Mouse (Mus musculus) layer of hippocampus, adult 18-20 months (tissue): ENCODE measurements around the gene Heyl. TPM values are rescaled to one million over a fixed set of nuclear protein-coding genes. Genes with fewer than 3 reads are reported as not detected.

ENCODE experiments used
- DNase-seq, 2 experiments: peaks; one replicate each; pipeline ENCODE4 v3.0.0; 2022; ENCODE audit warnings: low spot score in 2 of 2
- long read RNA-seq: library from polyadenylated mRNA; stranded (forward); transcript quantifications from one replicate; pipeline ENCODE4 v2.0.0, GENCODE M21; 2021
- total RNA-seq, 2 experiments: library from RNA; stranded (reverse); gene quantifications; 2 replicates each; pipeline ENCODE4 v1.2.3; 2021

Heyl gene
- total RNA-seq = 1 to 10 TPM; 1.7 to 2.7 TPM
- long read RNA-seq, full-length matches to known transcripts = 6 of 6 reads
- long read RNA-seq, partial matches to known transcripts = 0 of 6 reads
- long read RNA-seq, other reads (novel, unspliced or antisense) = 0 of 6 reads

DNA sequence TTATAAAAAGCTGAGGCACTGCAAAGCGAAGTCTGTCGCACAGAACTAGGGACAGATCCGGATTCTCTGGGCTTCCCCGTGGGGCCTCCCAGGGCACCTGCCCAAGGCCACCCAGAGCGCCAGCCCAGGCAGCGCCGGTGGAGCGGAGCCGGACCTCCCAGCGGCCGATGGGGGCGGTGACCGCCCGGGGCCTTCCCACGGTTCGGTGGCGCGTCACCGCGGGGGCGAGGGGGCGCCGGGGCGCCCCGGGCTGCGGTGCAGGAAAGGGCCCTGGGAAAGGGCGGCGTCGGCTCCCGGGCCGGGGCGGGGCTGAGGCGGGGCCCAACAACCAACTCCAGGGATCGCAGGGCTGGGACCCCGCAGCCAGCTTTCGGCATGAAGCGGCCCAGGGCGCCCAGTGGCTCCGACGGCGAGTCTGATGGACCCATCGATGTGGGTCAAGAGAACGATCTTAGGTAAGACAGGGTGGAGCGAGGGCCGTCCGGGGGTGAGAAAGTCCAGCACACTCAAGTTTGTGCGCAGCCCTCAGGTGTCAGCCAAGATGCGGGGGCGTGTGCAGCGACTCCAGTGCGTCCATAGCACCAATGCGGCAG, at the start of gene Heyl:
TSS of gene Heyl (plus strand) at position 65 of the 593 bp plus-strand sequence.
- no peak for DNase-seq

- peak in 1 of 2 experiments; percentile 72 for DNase-seq
These were observed 48.5 kb upstream of the Heyl start for GRCm38 (mm10) chr4:123184816-123185215.

- DNase-seq = peak in 1 of 2 experiments; percentile 61
These were observed 41.0 kb upstream of the Heyl start for GRCm38 (mm10) chr4:123192336-123192735.

GRCm38 (mm10) chr4:123193791-123194190, 39.6 kb upstream of the Heyl start:
- no peak for DNase-seq

DNA sequence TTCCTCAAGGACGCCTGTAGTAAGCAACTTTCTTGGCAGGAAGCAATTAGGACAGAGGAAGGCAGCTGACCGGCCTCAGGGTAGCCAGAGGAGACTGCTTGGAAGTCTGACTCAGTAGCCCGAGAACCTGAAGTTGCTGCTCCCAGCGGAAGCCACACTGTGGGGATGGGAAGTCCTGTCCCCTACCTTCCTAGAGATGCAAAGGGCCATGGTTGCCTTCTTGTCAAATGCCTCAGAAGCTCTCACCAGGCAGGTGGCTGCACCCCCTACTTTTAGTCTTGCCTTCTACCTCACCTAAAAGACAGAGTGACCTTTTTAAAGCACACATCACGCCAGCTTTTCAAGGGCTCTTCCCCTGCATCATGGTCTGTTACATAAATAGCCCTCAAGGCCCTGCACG, 36.7 kb upstream of the Heyl start:
- DNase-seq = no peak

DNA sequence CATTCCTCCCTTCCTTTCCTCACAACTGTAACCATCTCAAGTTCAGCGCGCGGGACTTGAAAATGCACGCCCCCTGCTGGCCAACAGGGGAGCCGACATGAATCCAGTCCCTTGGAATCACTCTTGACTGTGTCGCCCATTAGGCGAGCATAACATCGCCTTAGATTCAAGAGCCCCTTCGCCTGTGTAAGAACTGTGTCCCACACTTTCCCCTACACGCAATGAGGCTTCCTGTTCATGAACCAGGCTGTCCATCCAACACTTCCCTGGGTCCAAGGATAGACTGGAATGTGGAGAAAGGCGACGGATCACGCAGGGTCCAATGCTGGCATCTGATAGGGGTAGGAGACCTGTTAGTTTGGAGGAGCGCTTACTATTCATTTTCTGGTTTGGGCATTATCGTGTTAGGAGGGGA, 32.6 kb upstream of the Heyl start:
- DNase-seq = peak in 1 of 2 experiments; percentile 75

DNA sequence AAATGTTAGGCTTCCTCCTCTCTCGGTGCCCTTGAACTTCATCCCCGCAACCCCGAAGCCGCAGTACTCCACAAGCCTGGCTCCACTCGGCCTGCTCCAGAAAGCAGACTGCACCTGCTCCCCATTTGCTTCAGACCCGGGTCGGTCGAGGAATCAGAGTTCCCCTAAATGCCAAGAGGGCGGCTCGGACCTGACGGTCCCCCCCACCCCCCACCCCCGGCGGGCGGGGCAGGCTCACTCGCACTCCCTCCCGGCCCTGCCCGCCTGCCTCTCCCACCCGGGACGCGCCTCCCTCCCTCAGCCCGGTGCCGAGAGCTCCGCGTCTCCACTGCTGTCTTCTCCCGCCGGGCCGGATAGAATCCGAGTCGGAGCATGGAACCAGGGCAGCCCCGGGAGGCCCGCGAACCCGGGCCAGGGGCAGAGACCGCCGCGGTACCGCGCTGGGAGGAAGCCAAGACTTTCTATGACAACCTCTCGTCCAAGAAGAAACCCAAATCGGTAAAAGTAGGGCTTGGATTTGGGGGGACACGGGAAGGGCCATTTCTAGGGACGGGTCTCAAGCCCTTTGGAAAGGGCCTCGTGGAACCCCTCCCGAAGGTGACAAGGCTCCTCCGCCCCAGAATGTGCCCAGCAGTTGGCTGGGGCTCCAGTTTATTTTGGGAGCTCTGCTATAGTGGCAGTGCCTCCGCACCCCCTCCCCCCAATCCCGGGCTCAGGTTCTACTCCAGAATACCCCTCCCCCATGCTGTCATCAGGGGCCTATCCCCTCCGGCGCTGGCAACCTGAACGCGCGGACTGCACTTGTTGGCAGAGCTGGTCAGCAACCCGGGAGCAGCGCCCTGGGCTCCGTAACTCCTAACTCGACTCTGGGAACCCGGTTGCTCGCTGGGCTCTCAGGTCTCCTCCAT, 31.9 kb upstream of the Heyl start, which contains the start of gene Nt5c1a:
TSS of gene Nt5c1a (plus strand) at position 319 of the 908 bp plus-strand sequence.
- DNase-seq = peak in 1 of 2 experiments; percentile 52

- no peak for DNase-seq
These were observed 31.3 kb upstream of the Heyl start for GRCm38 (mm10) chr4:123202094-123202420.

DNA sequence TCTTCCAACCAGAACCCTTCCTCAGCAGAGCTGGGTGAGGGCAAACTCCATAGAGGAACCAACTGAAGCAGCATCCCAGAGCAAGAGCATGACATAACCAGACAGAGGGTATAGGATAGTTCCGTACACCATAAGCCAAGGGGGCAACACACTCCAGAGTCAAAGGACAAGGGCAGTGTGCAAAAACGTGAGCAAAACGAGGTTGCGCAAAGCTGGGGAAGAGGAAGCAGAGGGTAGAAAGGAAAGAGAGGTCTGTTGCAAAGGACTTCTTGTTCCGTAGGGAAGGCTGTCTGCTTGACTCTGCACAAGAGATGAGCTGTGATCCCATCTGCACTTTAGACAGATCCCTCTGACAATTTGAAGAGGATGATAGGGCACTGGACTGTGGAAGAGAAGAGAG, 26.0 kb upstream of the Heyl start:
- DNase-seq = no peak

DNA sequence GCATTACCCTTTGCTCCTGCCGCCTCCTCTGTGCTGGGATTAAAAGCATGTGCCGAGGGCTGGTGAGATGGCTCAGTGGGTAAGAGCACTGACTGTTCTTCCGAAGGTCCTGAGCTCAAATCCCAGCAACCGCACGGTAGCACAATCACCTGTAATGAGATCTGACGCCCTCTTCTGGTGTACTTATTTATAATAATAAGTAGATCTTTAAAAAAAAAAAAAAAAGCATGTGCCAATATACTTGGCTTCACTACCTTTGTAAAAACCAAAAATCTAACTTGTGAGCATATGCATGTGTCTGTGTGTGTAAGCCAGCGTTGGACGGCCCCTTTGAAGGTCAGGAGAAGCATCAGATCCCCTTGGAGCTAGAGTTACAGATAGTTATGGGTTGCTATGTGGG, 22.4 kb upstream of the Heyl start:
- DNase-seq = no peak

- DNase-seq = no peak
These were observed 21.9 kb upstream of the Heyl start for GRCm38 (mm10) chr4:123211453-123211852.

DNA sequence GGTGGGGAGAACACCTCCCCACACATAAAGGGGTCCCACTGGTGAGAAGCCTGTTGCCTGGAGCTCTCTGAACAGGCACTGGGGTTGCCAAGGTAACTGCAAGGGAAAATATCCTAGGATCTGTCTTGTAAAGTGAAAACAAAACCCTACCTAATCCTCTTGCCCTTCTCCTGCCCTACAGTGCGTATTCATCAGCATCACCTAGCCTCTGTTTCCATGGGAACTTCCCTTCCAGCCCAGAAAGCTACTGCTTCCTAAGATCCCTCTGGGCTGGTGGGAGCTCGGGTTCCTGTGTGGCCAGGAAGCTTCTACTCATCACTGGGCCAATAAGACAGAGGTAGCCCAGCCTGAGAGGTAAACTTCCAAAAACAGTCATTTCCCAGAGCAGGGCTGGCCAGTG, 21.0 kb upstream of the Heyl start:
- no peak for DNase-seq

GRCm38 (mm10) chr4:123213975-123214374, 19.4 kb upstream of the Heyl start:
- DNase-seq = no peak

GRCm38 (mm10) chr4:123215367-123215766, 18.0 kb upstream of the Heyl start:
- DNase-seq = no peak

GRCm38 (mm10) chr4:123216782-123217181, 16.6 kb upstream of the Heyl start:
- peak in 1 of 2 experiments; percentile 46 for DNase-seq

DNA sequence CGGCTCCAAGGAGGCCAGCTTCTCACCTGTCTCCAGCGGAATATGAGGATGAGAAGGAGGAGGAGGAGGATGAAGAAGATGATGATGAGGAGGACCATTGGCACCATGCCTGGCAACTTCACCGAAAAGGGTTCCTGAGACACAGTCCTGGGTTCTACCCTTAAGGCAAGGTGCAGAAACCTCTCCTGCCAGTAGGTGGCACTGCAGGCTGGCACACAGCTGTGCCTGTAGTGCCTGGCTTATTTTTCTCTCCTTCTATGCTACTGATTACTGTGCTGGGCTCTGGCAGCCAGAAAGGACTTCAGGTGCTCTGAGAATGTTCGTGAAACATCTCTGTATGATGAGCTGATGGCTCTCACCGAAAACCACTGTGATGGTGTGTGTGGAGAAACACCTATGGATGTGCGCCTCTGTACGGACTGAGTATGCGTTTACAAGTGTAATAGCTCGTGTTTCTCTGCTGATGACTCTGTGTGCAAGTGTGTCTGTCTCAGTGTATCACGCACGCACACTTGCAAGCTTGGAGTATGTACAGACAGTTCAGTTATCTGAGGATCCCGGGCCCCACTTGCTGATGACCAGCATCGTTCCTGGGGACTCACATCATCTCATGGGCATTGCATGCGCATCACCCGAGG, 13.5 kb upstream of the Heyl start:
- peak; percentile 64 to 85 for DNase-seq

- no peak for DNase-seq
These were observed 12.7 kb upstream of the Heyl start for GRCm38 (mm10) chr4:123220637-123221036.

DNA sequence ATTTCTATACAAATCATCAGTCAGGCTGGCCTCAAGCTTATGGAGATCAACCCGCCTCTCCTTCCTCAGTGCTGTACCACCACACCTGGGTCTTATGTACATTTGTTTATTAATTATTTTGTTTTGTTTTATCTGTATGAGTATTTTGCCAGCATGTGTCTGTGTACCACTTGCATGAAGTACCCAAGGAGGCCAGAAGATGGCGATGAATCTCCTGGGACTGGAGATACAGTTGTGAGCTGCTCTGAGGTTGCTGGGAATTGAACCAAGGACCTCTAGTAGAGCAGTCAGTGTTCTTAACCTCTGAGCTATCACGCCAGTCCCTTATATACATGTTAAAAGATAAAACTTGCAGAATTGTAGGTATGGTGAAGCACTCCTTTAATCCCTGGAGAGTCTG, 10.0 kb upstream of the Heyl start:
- no peak for DNase-seq

GRCm38 (mm10) chr4:123225718-123226403, 7.5 kb upstream of the Heyl start:
- DNase-seq = no peak

DNA sequence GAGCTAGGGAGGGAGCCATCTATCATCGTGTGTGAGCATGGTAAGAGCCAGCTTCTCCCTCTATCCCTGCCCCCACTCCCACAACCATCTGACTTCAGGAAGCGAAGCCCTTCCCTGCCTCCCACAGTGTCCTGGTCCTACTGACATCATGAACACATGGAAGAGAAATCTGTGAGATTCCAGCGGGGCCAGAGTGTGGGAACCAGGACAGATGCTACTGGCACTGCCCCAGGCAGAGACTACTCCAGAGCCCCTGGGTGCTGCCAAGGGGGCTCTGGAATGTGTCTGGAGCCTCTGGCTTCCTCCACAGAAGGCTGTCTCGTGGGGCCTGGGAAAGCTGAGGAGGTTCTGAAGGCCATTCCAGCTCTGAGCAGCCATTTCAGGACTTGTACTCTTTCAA, 5.6 kb upstream of the Heyl start:
- DNase-seq = peak in 1 of 2 experiments; percentile 48

DNA sequence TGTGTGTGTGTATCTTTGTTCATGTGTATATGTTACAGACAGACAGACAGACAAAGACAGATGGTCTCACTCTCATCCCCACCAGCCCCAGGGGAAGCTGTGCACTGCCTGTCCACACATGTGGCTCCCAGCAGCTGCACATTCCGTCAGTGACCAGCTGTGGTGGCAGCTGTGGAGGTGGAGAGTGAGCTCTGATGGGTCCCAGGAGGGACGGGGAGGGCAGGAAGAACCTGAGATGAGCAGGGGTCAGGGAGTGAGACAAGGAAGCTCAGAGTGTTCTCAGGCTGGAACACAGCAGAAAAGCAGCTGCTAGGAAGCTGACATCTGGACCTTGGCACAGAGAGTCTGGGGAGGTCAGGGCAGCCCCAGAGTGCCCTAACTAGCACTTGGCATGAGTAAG, 5.1 kb upstream of the Heyl start:
- DNase-seq = no peak
